Comparison of ENCODE assay signal across 21 mouse cellular contexts in the genomic region with DNA sequence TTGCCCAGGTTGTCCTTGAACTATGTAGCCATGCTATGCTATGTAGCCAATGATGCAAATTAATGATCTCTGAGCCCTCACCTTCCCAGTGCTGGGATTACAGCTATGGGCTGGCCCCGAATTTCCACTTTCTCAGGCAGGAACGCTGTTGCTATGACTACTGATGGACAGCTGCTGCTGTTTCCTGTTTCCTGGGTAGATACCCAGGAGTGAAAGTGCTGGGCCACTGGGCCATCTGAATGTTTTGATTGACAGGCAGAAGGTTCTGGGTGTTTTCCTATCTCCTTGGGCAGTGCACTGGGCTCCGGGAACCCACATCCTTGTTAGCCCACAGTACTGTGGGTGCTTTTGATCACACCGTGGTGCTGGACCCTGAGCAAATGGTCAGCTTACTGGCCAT. TPM values are rescaled to one million over a fixed set of nuclear protein-coding genes. Genes with fewer than 3 reads are reported as not detected.
DNase-seq lines count a peak whose midpoint lies in the region; ATAC-seq lines count a peak whose summit lies in the region.
"Had no signal": no experiment of that assay in that cellular context is flagged by ENCODE, and none has a peak within 500 bp of the region (broad histone marks: within the 10 kb centered on the region; RNA-seq: fewer than 3 reads in every experiment).

No protein-coding gene starts in this region.

- H3K4me2 ChIP-seq in liver, embryonic 11.5 days, result no peak overlapping the region
- H3K4me2 ChIP-seq in liver, embryonic 16.5 days (ENCODE audit: low read depth, low read length), result no peak overlapping the region
- H3K4me2 ChIP-seq: embryonic facial prominence, embryonic 13.5 days; hindbrain, embryonic 15.5 days; lung, embryonic 15.5 days; neural tube, embryonic 12.5 days had no signal

- DNase-seq in liver, embryonic 11.5 days (ENCODE audit: low spot score), result no peak
- DNase-seq in liver (no peak), R1 (ENCODE audit: low read depth, low spot score) (peak; percentile 36)
- DNase-seq in splenic B cell, adult 2 months (ENCODE audit: low read depth, low spot score), result peak; percentile 33
- no peak for DNase-seq in gastrocnemius, postnatal 14 days
- no peak for DNase-seq in adrenal gland, postnatal 25 days
- DNase-seq: adrenal gland, postnatal 14 days; cerebellum, adult 18-20 months; heart, adult 2 months; kidney, postnatal 14 days; right cerebral cortex, postnatal 25 days; thymus, adult 18-20 months had no signal

- no peaks in the 10 kb centered on the region for H3K9me3 ChIP-seq in liver, embryonic 11.5 days (ENCODE audit: control insufficient read depth, low read length)
- H3K9me3 ChIP-seq in liver, embryonic 16.5 days (replicated peaks; ENCODE audit: control insufficient read depth, low read length), result no peaks in the 10 kb centered on the region
- H3K9me3 ChIP-seq: embryonic facial prominence, embryonic 13.5 days; hindbrain, embryonic 15.5 days; lung, embryonic 15.5 days; neural tube, embryonic 12.5 days had no signal

- WGBS in liver, embryonic 11.5 days, result 33% methylated on average over 4 of the region's 4 CpGs
- 22% methylated on average over 4 of the region's 4 CpGs for WGBS in liver, embryonic 16.5 days (ENCODE audit: insufficient replicate concordance)

- no peaks in the 10 kb centered on the region for H3K4me1 ChIP-seq in liver, embryonic 11.5 days (replicated peaks; ENCODE audit: control insufficient read depth, insufficient read depth, low read length)
- no peaks in the 10 kb centered on the region for H3K4me1 ChIP-seq in liver, embryonic 16.5 days (ENCODE audit: control insufficient read depth, low read depth, low read length)
- H3K4me1 ChIP-seq: embryonic facial prominence, embryonic 13.5 days; hindbrain, embryonic 15.5 days; lung, embryonic 15.5 days; neural tube, embryonic 12.5 days had no signal

- ATAC-seq in liver, embryonic 11.5 days (replicated peaks; ENCODE audit: low FRiP score), result peak; percentile 53
- 0 out of 2 replicates have a peak, but pooled peaks have one; percentile 24 for ATAC-seq in liver, embryonic 16.5 days (ENCODE audit: low read depth)
- ATAC-seq: forebrain, embryonic 16.5 days; intestine, embryonic 16.5 days had no signal

- no peak overlapping the region for H3K27ac ChIP-seq in liver, embryonic 11.5 days (ENCODE audit: low read depth, low read length)
- H3K27ac ChIP-seq in liver, embryonic 16.5 days (ENCODE audit: low read length), result no peak overlapping the region
- H3K27ac ChIP-seq: embryonic facial prominence, embryonic 13.5 days; heart, adult 2 months; hindbrain, embryonic 15.5 days; lung, embryonic 15.5 days; neural tube, embryonic 12.5 days had no signal

- H3K36me3 ChIP-seq in liver, embryonic 11.5 days (ENCODE audit: control insufficient read depth, insufficient read depth, low read length), result peaks cover 2% of the 10 kb centered on the region; the same call in 1 of the 2 replicates
- peaks cover 9% of the 10 kb centered on the region; the same call in 1 of the 2 replicates for H3K36me3 ChIP-seq in liver, embryonic 16.5 days (ENCODE audit: control insufficient read depth, insufficient read depth)
- no peaks in the 10 kb centered on the region; the same call in 1 of the 2 replicates for H3K36me3 ChIP-seq in splenic B cell, adult 2 months (ENCODE audit: control insufficient read depth, insufficient read depth, low read length, poor library complexity, severe bottlenecking)

- no peak overlapping the region for H3K9ac ChIP-seq in liver, embryonic 11.5 days (ENCODE audit: low read depth, low read length)
- H3K9ac ChIP-seq in liver, embryonic 16.5 days (ENCODE audit: low read depth, low read length), result no peak overlapping the region
- H3K9ac ChIP-seq: embryonic facial prominence, embryonic 13.5 days; hindbrain, embryonic 15.5 days; lung, embryonic 15.5 days; neural tube, embryonic 12.5 days had no signal

- no peak overlapping the region for H3K4me3 ChIP-seq in liver, embryonic 11.5 days (ENCODE audit: low read depth, low read length)
- H3K4me3 ChIP-seq in liver, embryonic 16.5 days (ENCODE audit: low read depth, low read length), result no peak overlapping the region
- H3K4me3 ChIP-seq: embryonic facial prominence, embryonic 13.5 days; heart, adult 2 months; hindbrain, embryonic 15.5 days; lung, embryonic 15.5 days; neural tube, embryonic 12.5 days had no signal

- no peaks in the 10 kb centered on the region for H3K27me3 ChIP-seq in liver, embryonic 11.5 days (replicated peaks; ENCODE audit: control insufficient read depth, insufficient read depth, low read length)
- H3K27me3 ChIP-seq in liver, embryonic 16.5 days (ENCODE audit: control insufficient read depth, insufficient read depth, low read depth, low read length), result no peaks in the 10 kb centered on the region
- no peaks in the 10 kb centered on the region for H3K27me3 ChIP-seq in splenic B cell, adult 2 months (ENCODE audit: control insufficient read depth, insufficient read depth, low read length, poor library complexity, severe bottlenecking)
- H3K27me3 ChIP-seq: embryonic facial prominence, embryonic 13.5 days; hindbrain, embryonic 15.5 days; lung, embryonic 15.5 days; neural tube, embryonic 12.5 days had no signal

- intact Hi-C loops in gastrocnemius, postnatal 14 days (cut with DNase I; ENCODE audit: low total_unique reads), result no loop called here

RNA-seq across cellular contexts. Expression of gene Armt1, which starts 24.1 kb away (rescaled TPM):
- polyA plus RNA-seq in liver, embryonic 11.5 days (2014; fragmentation: Nextera tagmentation; extraction: Ambion mirVana), result 30.1 and 33.4 TPM in 2 replicates
- 12.7 and 12.8 TPM in 2 replicates for polyA plus RNA-seq in liver, embryonic 16.5 days (2015; fragmentation: Nextera tagmentation; extraction: Ambion mirVana)
- 1 to 10 TPM; 9.4 TPM for total RNA-seq in gastrocnemius, postnatal 14 days (2021)
- 20.6 and 21.1 TPM in 2 replicates for total RNA-seq in adrenal gland, postnatal 25 days (2021)

RNA-seq across cellular contexts. Expression of gene Rmnd1, which starts 24.2 kb away (rescaled TPM):
- polyA plus RNA-seq in liver, embryonic 11.5 days (2014; fragmentation: Nextera tagmentation; extraction: Ambion mirVana), result 56.2 and 60.3 TPM in 2 replicates
- 16.4 and 22.9 TPM in 2 replicates for polyA plus RNA-seq in liver, embryonic 16.5 days (2015; fragmentation: Nextera tagmentation; extraction: Ambion mirVana)
- total RNA-seq in gastrocnemius, postnatal 14 days (2021), result 10 to 100 TPM; 27.6 to 28.1 TPM
- 48.4 and 53.7 TPM in 2 replicates for total RNA-seq in adrenal gland, postnatal 25 days (2021)

RNA-seq across cellular contexts. Expression of gene Ccdc170, which starts 25.9 kb away (rescaled TPM):
- polyA plus RNA-seq in liver, embryonic 11.5 days (2014; fragmentation: Nextera tagmentation; extraction: Ambion mirVana), result not detected in 2 replicates
- not detected in 2 replicates for polyA plus RNA-seq in liver, embryonic 16.5 days (2015; fragmentation: Nextera tagmentation; extraction: Ambion mirVana)
- under 1 TPM; 0.44 to 0.47 TPM for total RNA-seq in gastrocnemius, postnatal 14 days (2021)
- 2.0 TPM in 1 of 2 replicates, not detected in the other for total RNA-seq in adrenal gland, postnatal 25 days (2021)
- polyA plus RNA-seq: heart, postnatal 0 days; intestine, embryonic 16.5 days; limb, embryonic 11.5 days had no signal

Comparison
In these comparisons a context has a peak if more than half of its experiments do, and no peak if none do; other contexts are left out.
1. DNase-seq: peak in R1 (single experiment) and splenic B cell, adult 2 months (single experiment); none in liver, embryonic 11.5 days (single experiment), liver (single experiment), gastrocnemius, postnatal 14 days (single experiment) and adrenal gland, postnatal 25 days (single experiment).